Mouse (Mus musculus) activated CD4-positive, CD25-positive, alpha-beta regulatory T cell, adult 9 weeks (primary cell): ENCODE measurements around the gene Mark2. TPM values are rescaled to one million over a fixed set of nuclear protein-coding genes. Genes with fewer than 3 reads are reported as not detected.

Experiments
- polyA plus RNA-seq: library from polyadenylated mRNA; unstranded; fragments of 100-300 nt; shearing (Covaris generic); gene quantifications from one replicate; pipeline ENCODE4 v1.2.1, GENCODE M21; 2017

Gene Mark2
- polyA plus RNA-seq = 83.4 TPM

DNA sequence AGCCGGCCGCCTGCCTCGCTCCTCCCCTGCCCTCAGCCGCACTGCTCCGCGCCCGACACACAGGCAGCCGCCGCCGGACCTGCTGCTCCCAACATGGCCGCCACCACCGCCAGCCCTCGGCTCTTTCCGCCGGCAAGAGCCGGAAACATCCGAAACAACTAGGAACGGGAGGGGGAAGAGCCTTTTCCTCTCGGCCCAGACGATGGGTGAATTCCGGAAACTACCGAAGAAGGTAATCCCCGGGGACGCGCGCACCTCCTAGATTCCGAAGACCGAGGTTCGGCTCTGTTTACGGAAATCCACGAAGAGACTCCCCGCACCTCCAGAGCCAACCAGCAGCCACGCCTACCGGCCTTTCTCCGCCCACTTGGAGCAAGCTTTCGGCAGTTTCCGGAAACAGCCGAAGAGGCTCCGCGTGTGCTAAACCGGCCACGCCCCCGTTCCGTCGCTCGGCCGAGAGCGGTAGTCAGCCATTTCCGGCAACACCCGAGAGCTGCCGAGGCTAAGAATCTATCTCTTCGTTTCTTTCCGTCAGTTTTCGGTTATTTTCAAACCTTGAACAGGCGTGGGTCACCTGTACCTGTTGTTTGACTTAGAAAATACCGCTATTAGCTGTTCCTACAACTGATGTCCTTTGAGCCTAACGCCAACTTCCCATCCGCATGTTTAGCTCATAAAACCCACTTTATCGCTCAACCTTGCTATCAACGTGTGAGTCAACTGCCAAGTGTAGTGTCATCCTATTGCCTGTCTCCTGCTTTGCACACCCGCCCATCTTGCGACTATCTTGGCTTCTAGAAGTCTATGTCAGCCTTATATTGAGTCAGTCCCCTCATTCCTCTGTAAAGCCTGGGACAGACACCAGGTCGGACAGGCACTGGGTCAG lies at the start of gene Mark2:
TSS of gene Mark2 (minus strand) at position 349 of the 886 bp plus-strand sequence.

DNA sequence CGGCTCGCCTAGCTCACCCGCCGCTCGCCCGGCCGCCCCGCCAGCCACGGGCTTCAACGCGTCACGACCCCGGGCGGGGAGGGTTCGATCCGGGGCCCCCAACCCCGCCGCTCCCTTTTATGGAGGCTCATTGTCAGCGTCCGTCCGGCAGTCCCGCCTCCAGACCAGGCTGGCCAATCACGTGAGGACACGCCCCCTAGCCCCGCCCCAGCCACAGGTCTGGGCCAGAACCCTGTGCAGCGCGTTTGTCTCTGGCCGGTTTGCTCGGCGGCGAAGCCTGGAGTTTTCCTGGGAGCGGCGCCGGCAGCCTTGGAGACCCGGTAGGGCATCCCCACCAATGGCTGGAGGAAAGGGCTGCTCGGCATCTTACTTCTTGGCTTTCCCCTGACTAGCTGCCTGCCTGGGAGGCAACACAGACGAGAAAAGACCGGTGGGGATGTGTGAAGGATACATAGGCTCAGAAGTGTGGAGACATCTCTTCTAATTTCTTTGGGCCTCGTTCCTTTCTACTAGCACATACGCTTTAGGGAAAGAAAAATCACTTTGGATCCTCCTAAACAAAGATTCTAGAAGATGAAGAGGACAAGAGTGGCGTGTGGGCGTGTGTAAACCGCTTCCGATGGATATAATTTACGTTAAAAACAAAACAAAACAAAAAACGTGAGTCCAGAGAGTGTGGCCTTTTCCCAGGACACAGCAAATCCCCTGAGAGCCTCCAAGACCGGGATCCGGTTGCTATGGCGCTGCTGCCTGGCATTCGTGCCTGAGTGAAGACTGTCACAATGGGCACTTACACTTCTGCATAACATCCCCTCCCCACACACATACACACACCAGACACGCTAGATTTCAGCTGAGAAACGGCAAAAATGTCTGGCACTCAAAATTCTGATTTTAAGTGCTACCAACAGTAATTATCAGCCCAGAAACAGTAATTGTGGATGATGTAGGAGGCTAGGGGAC lies 41.5 kb upstream of the Mark2 start, which contains the start of gene Spindoc:
TSS of gene Spindoc (minus strand) at position 92 of the 963 bp plus-strand sequence.

DNA sequence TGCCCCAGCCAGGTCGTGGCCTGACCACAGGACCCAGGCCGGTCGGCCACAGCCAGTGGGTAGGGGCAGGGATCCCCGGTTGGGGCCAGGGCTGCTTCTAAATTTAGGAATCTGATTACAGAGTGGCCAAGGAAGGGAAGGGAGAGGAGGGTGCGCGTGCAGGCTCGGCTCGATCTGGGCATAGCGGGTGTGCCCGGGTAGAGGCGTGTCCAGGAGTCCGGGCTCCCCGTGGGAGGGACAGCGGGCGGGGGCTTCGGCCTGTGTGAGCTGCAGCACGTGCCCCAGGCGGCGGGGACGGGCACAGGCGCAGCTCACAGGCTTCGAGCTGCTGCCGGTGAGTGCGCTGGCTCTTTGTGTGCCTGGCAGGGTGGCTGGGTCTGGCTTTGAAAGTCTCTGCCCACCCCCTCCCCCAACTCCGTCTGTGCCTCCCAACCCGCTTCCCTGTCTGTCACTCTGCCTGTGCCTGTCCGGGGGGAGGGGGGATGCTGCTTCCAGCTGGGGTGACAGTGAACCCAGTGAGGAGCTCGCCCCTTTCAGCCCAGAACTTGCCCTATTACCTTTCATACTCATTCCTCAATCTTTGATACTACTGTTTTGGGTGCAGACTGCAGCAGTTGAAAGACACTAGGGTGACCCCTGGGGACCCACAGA lies 74.4 kb downstream of the Mark2 start, which contains the start of gene Rcor2:
TSS of gene Rcor2 (plus strand) at position 235 of the 651 bp plus-strand sequence.

DNA sequence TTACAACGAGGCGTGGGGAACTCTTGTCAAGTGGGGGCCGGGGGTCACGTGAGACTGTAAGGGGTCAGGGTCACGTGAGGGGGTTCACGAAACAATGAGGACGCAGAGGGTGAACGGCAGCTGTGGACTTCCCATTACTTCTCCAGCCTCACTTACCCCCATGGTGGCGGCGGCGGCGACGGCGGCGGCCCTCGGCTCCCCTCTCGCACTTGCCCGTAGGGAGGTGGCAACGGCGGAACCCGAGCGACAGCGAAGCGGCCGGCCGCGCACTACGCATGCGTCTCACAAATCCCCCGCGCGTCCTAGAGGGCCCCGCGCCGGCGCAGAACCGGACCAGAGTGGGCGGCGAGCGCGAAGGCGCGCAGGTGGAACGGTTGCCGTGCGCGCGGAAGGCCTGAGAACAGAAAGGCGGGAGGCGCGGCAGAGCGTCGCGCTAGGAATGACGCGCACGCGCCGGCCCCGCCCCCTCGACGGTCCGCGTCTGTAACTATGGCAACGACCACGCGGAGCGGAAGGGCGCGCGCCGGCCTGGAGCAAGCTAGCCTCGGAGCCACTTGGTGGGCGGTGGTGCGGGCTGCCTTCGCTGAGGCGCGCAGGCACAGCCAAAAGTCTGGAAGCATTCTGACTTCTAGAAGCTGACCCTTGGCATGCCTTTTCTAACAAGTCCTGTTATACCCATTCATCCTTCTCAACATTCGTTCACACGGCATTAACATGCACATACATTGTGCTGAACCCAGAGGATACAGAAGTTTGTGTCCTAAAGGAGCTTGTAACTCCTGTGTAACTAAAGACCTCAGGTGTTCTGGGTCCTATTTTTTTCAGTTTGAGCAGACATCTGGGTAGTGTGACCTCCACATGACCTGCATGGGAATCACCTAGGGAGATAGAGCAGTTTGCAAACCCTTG lies 100.6 kb downstream of the Mark2 start, which contains the start of gene Naa40:
TSS of gene Naa40 (minus strand) at position 402 of the 909 bp plus-strand sequence.

Other genes starting within 250 kb of the Mark2 start
- gene Flrt1, start 236.1 kb downstream of the Mark2 start, polyA plus RNA-seq = 0.09 TPM
- gene Otub1, start 135.5 kb downstream of the Mark2 start, polyA plus RNA-seq = 62.7 TPM
- 556 TPM for gene Cox8a, start 124.2 kb downstream of the Mark2 start, polyA plus RNA-seq
- gene Naa40, start 100.7 kb downstream of the Mark2 start, polyA plus RNA-seq = 47.0 TPM
- not detected for gene Rcor2, start 74.5 kb downstream of the Mark2 start, polyA plus RNA-seq
- gene Spindoc, start 41.1 kb upstream of the Mark2 start, polyA plus RNA-seq = 6.5 TPM
- 0.09 TPM for gene 2700081O15Rik, start 75.8 kb upstream of the Mark2 start, polyA plus RNA-seq
- 121 TPM for gene Rtn3, start 141.4 kb upstream of the Mark2 start, polyA plus RNA-seq
- 19.6 TPM for gene Atl3, start 152.2 kb upstream of the Mark2 start, polyA plus RNA-seq
- 125 TPM for gene Pla2g16, start 215.6 kb upstream of the Mark2 start, polyA plus RNA-seq